ENCODE assay signal across 15 mouse cellular contexts in the genomic region with DNA sequence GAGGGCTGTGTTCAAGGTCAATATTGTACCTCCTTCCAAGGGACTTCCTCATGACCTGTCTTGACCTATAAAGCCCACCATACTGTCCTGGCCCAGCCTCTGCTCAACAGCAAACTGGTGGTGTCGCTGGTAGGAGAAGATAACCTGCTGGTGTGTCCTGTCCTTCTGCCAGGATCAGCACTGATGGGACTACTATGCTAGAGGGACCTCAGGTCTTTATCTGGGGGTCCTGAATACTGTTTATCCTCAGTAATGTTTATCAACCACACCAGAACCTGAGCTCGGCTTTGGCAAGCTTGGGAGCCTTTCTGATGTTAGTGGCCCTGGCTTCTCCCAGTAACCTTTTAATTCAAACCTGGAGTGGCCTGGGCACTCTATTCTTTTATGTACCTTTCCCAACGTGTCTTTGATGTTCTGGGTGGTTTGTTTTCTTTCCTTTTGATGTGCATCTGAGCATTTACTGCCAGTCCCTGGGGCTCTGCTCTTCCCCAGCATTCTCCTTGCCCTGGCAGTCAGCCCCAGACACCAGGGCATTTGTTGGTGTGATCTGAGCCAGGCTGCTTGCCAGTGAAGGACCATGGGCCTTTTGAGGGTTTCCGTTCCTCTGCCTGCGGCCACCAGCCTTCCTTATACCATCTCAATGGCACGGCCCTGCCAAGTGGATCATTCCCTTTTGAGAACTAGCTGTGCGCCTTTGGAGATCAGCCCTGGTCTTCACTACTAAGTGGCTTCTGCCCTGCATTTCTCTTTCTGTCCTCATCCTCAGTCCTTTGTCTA. TPM values are rescaled to one million over a fixed set of nuclear protein-coding genes. Genes with fewer than 3 reads are reported as not detected.
DNase-seq lines count a peak whose midpoint lies in the region; ATAC-seq and TF ChIP-seq lines count a peak whose summit lies in the region.
"Had no signal": no experiment of that assay in that cellular context is flagged by ENCODE, and none has a peak within 500 bp of the region (broad histone marks: within the 10 kb centered on the region; RNA-seq: fewer than 3 reads in every experiment).

No protein-coding gene starts in this region.

- no peak overlapping the region for H3K4me3 ChIP-seq in forebrain, postnatal 0 days (ENCODE audit: low read depth, low read length)
- H3K4me3 ChIP-seq in forebrain, embryonic 13.5 days = no peak overlapping the region
- H3K4me3 ChIP-seq: erythroblast, embryonic 14.5 days; heart, embryonic 12.5 days; hindbrain, embryonic 10.5 days; left cerebral cortex, adult 2 months; limb, embryonic 15.5 days had no signal

- no peaks in the 10 kb centered on the region for H3K36me3 ChIP-seq in forebrain, postnatal 0 days (ENCODE audit: insufficient read depth)
- H3K36me3 ChIP-seq in forebrain, embryonic 13.5 days (ENCODE audit: poor library complexity, severe bottlenecking) = no peaks in the 10 kb centered on the region
- H3K36me3 ChIP-seq: heart, embryonic 12.5 days; hindbrain, embryonic 10.5 days; limb, embryonic 15.5 days had no signal

- no peak overlapping the region for H3K27ac ChIP-seq in forebrain, postnatal 0 days (ENCODE audit: low read depth, low read length)
- H3K27ac ChIP-seq in forebrain, embryonic 13.5 days = no peak overlapping the region
- H3K27ac ChIP-seq: hindbrain, embryonic 10.5 days; left cerebral cortex, adult 2 months; limb, embryonic 15.5 days had no signal

- H3K4me2 ChIP-seq in forebrain, postnatal 0 days (ENCODE audit: low read depth) = no peak overlapping the region
- no peak overlapping the region for H3K4me2 ChIP-seq in forebrain, embryonic 13.5 days
- H3K4me2 ChIP-seq: heart, embryonic 12.5 days; limb, embryonic 15.5 days; lung, embryonic 14.5 days had no signal

- H3K9me3 ChIP-seq in forebrain, postnatal 0 days (ENCODE audit: low read length) = no peaks in the 10 kb centered on the region
- H3K9me3 ChIP-seq in forebrain, embryonic 13.5 days (replicated peaks) = no peaks in the 10 kb centered on the region
- H3K9me3 ChIP-seq: heart, embryonic 12.5 days; hindbrain, embryonic 10.5 days; limb, embryonic 15.5 days had no signal

- TF ChIP-seq CTCF in forebrain, postnatal 0 days (IDR thresholded peaks at IDR 0.05; ENCODE audit: low read depth) = no peak

- H3K4me1 ChIP-seq in forebrain, postnatal 0 days (ENCODE audit: insufficient read depth) = no peaks in the 10 kb centered on the region
- H3K4me1 ChIP-seq in forebrain, embryonic 13.5 days = no peaks in the 10 kb centered on the region
- H3K4me1 ChIP-seq: heart, embryonic 12.5 days; hindbrain, embryonic 10.5 days; limb, embryonic 15.5 days had no signal

- ATAC-seq in forebrain, postnatal 0 days = peak; percentile 27; the same call in 1 of the 2 replicates
- no peak for ATAC-seq in forebrain, embryonic 13.5 days

- H3K27me3 ChIP-seq in forebrain, postnatal 0 days (ENCODE audit: insufficient read depth, low read length) = no peaks in the 10 kb centered on the region
- H3K27me3 ChIP-seq in forebrain, embryonic 13.5 days = no peaks in the 10 kb centered on the region
- H3K27me3 ChIP-seq: heart, embryonic 12.5 days; limb, embryonic 15.5 days had no signal

- no peak overlapping the region for H3K9ac ChIP-seq in forebrain, postnatal 0 days
- H3K9ac ChIP-seq in forebrain, embryonic 13.5 days = no peak overlapping the region
- H3K9ac ChIP-seq: heart, embryonic 12.5 days; limb, embryonic 15.5 days; lung, embryonic 14.5 days had no signal

- peak; percentile 17 for DNase-seq in forebrain, postnatal 0 days
- DNase-seq in urinary bladder, postnatal 14 days (ENCODE audit: low spot score) = peak; percentile 16
- DNase-seq in urinary bladder, postnatal 4 days (ENCODE audit: low spot score in 2 of 2) = no peak
- peak; percentile 46 to 48 for DNase-seq in layer of hippocampus, adult 8-10 months (ENCODE audit: low spot score in 2 of 2)
- DNase-seq in kidney, postnatal 14 days = no peak
- no peak for DNase-seq in lung, postnatal 25 days (ENCODE audit: low spot score)
- DNase-seq in spleen, postnatal 14 days (ENCODE audit: low spot score in 2 of 2) = no peak
- DNase-seq: lung, embryonic 14.5 days; spleen, adult 18-20 months had no signal

- 61% methylated on average over 7 of the region's 7 CpGs for WGBS in forebrain, postnatal 0 days
- WGBS in forebrain, embryonic 13.5 days = 70% methylated on average over 7 of the region's 7 CpGs

RNA-seq across cellular contexts. Expression of a gene that starts 46.4 kb away (rescaled TPM):
- 176 and 187 TPM in 2 replicates for total RNA-seq in forebrain, postnatal 0 days (2014; rRNA removed)
- polyA plus RNA-seq in forebrain, postnatal 0 days (2015; fragmentation: Nextera tagmentation; extraction: Ambion mirVana) = 119 and 124 TPM in 2 replicates
- 18.3 and 21.4 TPM in 2 replicates for polyA plus RNA-seq in forebrain, embryonic 13.5 days (2015; fragmentation: Nextera tagmentation; extraction: Ambion mirVana)
- total RNA-seq in layer of hippocampus, adult 8-10 months (2022) = 100 to 1,000 TPM; 425 to 480 (median 467) TPM

Comparison
In these comparisons a context has a peak if more than half of its experiments do, and no peak if none do; other contexts are left out.
1. DNase-seq: peak in forebrain, postnatal 0 days (single experiment), urinary bladder, postnatal 14 days (single experiment) and layer of hippocampus, adult 8-10 months (2 of 2); none in urinary bladder, postnatal 4 days (0 of 2), kidney, postnatal 14 days (single experiment), lung, postnatal 25 days (single experiment) and spleen, postnatal 14 days (0 of 2).